Mouse (Mus musculus): ENCODE data around the gene Gpc4. TPM values are rescaled to one million over a fixed set of nuclear protein-coding genes. Genes with fewer than 3 reads are reported as not detected.

Gpc4 gene
- total RNA-seq (2021) = 10 to 100 TPM; 51.6 to 55.4 TPM

DNA sequence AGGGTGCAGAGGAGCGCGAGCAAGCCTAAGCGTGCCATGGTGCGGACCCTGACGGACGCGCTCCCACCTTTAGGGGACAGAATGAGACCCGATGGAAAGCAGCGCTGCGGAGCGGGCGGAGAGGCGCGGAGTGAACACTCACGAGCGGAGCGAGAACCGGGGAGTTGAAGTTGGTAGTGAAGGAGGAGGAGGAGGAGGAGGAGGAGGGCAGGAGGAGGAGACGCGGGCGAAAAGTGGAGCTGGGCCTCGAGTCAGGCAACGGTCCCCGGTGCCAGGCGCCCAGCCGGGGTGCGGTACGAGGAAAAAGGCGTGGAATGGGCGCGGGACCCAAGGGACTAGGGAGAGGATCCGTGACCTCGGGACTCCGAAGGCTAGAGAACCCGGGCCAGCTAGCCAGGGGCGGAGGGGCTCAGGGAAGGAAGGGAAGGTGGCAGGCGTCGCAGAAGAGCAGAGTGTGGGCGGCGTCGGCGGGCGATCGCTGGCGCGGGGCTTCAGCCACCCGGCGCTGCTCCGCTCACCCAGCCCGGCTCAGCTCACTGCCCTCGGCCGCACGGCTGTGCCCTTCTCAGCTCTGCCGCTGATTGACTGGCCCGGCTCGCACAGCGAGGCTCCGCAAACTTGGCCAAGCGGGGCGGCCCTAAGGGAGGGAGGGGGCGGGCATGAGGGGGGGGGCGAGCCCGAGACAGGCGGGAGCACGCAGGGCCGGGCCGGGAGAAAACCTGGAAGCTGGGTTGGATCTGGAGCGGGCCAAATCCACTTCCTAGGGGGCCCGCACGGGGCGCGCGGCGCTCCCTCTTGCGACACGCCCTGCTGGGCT, at the start of gene Gpc4:
TSS of gene Gpc4 (minus strand) at position 515 of the 817 bp plus-strand sequence.
- intact Hi-C loops (cut with DNase I) = loop anchor here (5.0 kb wide), 2 partner anchors 112 to 207 kb away; no protein-coding TSS in a partner anchor

DNA sequence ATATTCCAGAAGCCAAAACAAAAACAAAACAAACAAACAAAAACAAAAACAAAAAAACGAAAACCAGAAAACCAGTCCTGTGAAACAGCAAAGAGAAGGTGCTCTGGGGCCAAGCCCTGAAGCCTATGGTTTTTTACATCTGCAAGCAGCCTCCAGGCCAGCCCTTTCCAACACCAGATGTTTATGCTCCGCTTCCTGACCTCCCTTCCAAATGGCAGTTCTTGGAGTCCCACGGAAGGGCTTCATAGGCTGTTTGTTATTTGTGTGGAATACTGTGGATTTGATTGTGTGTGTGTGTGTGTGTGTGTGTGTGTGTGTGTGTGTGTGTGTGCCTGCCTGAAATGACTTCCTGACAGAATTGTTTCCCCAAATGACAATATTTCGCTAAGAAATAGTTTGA, 47.8 kb upstream of the Gpc4 start:
- intact Hi-C loops (cut with DNase I) = no loop called here
- no peak for DNase-seq

More for the DNA sequence above, at the start of gene Gpc4:
- DNase-seq = peak; percentile 82 to 84

- DNase-seq = no peak
- intact Hi-C loops (cut with DNase I) = no loop called here
Observed at GRCm38 (mm10) chrX:52199836-52200235, 34.8 kb upstream of the Gpc4 start.

GRCm38 (mm10) chrX:52193311-52193968, 28.4 kb upstream of the Gpc4 start:
- DNase-seq = peak; percentile 34 to 47
- intact Hi-C loops (cut with DNase I) = loop anchor here (1.0 kb wide), 1 partner anchor 27 kb away; no protein-coding TSS in a partner anchor

- intact Hi-C loops (cut with DNase I) = no loop called here
- DNase-seq = no peak
Observed at GRCm38 (mm10) chrX:52189094-52189493, 24.0 kb upstream of the Gpc4 start.

DNA sequence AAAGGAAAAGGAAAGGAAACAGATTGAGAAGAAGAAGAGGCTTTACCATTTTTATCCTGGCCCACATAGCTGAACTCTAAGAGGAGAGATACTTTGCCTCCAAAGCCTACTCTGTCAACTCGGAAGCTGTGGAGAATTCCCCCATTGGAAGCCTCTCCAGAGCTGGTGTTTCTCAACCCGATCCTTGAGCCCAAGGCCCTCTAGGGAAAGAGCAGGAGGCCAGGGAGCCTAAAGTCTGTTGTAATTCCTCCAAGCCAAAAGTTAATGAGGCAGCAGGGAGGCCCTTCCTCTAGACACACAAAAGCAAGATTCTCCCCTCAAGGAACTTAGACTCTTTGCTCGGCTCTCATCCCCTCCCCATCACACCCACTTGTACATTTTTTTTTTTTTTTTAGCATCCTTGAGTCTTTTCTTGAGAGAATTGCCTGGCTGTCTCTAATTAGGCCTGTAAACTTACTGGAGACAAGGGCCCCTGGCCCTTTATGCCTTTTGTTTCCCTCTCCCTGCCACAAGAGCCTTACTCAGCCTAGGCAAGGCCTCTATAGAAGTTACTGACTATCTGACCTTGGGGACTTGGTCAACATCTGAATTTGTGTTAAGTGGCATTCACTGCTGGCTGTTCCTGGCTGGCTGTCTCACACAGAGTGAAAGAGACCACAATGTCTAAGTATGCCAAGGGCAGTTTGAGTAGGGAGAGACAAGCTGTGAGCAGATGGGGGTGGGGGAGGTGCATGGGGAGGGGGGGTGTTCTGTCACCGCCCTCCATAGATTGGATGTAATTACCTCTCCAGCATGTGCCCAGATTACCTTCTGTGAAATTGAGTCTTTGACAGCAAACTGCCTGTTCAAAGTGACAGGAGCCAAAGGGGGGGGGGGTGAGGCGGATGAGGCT, 18.7 kb upstream of the Gpc4 start:
- intact Hi-C loops (cut with DNase I) = no loop called here
- no peak for DNase-seq

- intact Hi-C loops (cut with DNase I) = no loop called here
- no peak for DNase-seq
Observed at GRCm38 (mm10) chrX:52181401-52181800, 16.3 kb upstream of the Gpc4 start.

- intact Hi-C loops (cut with DNase I) = no loop called here
- no peak for DNase-seq
Observed at GRCm38 (mm10) chrX:52177067-52177466, 12.0 kb upstream of the Gpc4 start.

DNA sequence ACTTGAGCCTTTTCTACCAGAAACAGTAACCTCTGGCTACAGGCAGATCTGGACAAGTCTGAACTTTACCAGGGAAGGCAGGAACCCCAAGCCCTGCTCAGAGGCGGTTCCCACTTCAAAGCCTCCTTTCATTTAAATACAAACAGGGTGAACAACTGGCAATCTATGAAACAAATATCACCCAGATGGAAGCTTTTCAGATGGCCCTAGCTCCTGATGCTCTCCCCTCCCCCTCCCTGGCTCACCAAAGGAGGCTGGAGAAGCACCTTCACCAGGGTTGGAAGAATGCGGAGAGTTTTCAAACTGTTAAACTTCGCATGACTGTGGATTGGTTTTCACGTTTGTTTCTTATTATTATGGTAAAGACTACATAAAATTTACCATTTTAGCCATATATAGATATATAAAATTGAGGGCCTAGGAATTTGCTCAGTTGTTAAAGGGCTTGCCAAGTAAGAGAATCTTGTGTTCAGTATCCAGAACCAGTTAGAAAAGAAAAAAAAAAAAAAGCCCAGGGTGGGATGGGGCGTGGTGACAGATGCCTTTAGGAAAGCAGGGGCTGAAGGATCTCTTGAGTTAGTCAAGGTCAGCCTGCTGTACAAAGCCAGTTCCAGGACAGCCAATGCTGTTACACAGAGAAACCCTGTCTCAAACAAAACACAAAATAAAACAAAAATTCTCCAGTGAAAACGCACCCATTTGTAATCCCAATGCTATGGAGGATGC, 2.6 kb upstream of the Gpc4 start:
- intact Hi-C loops (cut with DNase I) = loop anchor here (5.0 kb wide), 1 partner anchor 110 kb away; no protein-coding TSS in a partner anchor
- DNase-seq = no peak

DNA sequence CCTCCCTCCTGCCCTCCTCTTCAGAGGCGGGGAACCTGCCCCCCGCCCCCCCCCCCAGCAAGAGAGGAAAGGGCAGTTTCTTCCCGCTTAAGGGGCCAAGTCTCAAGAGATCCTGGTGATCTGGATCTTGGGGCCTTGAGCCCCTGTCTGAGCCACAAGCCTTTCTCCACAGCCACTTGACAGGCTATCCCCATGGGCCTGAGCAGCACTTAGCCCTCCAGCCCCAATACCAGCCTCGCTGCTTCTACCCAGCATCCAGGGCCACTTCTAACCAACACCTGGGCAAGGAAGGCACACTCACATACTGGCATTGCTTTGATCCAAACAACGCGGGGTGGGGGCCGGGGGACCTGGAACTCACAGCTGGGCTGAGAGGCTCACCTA, 495 bp upstream of the Gpc4 start:
- intact Hi-C loops (cut with DNase I) = loop anchor here (5.0 kb wide), 1 partner anchor 112 kb away; no protein-coding TSS in a partner anchor
- no peak for DNase-seq

- intact Hi-C loops (cut with DNase I) = loop anchor here (5.0 kb wide), 1 partner anchor 208 kb away; no protein-coding TSS in a partner anchor
- DNase-seq = peak; percentile 24 to 32
Observed at GRCm38 (mm10) chrX:52164134-52164737, 816 bp downstream of the Gpc4 start.

DNA sequence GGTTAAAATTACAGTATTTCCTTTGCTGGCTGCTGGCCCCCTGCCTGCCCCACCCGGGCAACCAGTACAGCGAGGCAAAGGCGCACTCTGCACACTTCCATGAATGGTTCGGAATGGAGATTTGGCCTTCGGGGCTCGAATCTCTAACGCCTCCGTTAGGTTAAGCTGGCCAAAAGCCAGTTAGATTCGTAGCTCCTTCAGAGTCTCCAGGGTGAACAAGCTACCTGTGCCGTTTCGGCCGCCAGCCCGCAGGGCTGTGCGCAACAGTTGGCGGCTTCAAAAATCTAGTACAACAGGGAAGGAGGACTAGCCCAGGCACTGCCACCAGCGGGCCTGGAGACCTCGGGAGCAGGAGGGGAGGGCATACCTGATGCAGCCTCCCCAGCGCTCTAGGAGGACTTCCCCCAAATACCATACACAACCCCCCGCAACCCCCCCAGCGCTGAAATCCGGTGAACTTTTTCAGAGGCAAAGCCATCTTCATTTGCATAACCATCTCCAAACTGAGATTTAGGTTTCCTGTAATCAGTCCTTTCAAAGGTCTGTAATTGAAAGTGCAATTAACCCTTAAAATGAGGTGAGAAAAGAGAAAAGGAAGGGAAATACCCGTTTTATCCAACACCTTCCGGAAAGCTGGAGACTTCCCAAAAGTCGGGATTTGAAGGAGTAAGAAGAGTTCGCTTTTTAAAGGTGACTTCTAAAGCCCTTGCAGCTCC, 1.5 kb downstream of the Gpc4 start:
- DNase-seq = peak; percentile 31 to 33
- intact Hi-C loops (cut with DNase I) = loop anchor here (5.0 kb wide), 1 partner anchor 209 kb away; no protein-coding TSS in a partner anchor

DNA sequence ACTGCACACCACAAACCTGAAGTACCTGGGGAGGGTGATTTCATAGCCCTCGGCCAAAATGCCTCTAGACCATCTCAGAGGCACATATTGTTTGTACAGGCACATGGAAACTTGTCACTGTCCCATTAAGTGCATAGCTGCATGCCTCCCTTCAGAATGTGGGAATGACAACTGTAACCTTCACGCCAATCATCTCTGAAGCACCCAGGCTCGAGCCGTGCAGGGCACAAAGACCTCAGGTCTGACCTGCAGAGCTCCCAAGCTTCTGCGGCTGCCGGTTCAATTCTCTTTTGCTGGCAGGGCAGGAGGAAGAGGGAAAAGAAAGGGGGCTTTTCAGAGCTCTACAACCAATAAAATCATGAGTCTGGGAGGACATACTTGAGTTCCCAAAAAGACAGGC, 2.3 kb downstream of the Gpc4 start:
- DNase-seq = no peak
- intact Hi-C loops (cut with DNase I) = loop anchor here (5.0 kb wide), 1 partner anchor 210 kb away; no protein-coding TSS in a partner anchor

DNA sequence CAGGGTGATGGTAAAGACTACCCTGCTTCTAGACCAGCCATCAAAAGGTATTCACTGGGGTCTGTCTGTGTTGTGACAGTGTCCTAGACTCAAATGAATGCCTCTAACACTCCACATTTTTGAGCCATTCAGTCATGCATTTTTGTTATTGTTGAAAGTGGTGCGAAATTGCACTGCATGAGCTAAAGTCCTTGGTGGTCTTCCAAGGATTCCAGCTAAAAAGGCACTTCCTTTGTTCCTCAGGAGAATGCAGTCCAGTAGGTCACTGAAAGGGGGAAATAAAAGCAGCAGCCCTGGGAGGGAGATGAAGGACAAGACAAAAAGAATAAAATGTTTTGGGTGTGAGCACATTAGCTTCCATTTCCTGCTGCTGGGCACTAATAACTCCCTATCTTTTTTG, 2.8 kb downstream of the Gpc4 start:
- no peak for DNase-seq
- intact Hi-C loops (cut with DNase I) = loop anchor here (5.0 kb wide), 1 partner anchor 210 kb away; no protein-coding TSS in a partner anchor

GRCm38 (mm10) chrX:52159621-52160020, 5.4 kb downstream of the Gpc4 start:
- intact Hi-C loops (cut with DNase I) = loop anchor here (5.0 kb wide), 1 partner anchor 213 kb away; no protein-coding TSS in a partner anchor
- DNase-seq = no peak

- intact Hi-C loops (cut with DNase I) = no loop called here
- DNase-seq = no peak
Observed at GRCm38 (mm10) chrX:52155408-52155953, 9.6 kb downstream of the Gpc4 start.

DNA sequence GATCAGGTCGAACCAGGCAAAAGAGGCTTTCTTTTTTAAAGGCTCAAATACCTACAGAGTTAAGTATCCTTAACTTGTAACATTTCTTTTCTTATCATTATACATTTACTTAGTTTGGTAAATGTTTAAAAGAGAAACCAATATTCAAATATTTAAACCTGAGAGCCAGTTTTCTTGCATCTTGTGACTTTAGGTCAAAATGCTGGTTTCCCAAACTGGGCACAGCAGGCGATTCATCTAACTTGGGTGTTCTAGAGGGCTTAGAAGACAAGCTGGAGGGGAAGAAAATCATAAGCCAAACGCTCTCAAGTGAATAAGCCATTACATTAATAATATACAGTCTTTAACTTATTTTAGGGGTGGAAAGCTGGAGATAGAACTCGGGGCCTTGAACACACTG, 10.2 kb downstream of the Gpc4 start:
- no peak for DNase-seq
- intact Hi-C loops (cut with DNase I) = no loop called here

DNA sequence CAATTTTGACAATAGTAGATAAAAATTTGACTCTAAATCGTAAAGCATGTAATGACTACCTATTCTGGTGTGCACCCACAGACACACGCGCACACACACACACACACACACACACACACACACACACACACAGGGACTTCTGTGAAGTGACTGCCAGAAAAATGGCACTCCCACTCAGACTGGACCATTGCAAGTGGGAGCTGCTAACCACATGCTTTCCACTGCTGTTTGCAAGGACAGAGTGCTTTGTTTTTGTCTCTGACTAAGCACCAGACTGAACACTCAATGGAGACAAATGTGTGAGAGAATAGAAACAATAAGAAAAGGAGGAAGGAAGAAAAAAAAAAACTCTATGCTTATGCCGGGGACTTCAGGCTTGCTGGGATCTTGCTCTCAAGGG, 11.6 kb downstream of the Gpc4 start:
- no peak for DNase-seq
- intact Hi-C loops (cut with DNase I) = no loop called here
